Mouse (Mus musculus) kidney, embryonic 15.5 days (tissue): ENCODE results near the gene Abca6. TPM values are rescaled to one million over a fixed set of nuclear protein-coding genes. Genes with fewer than 3 reads are reported as not detected.

ENCODE experiments used
- ATAC-seq: fragments of 200-750 bp; cut with Nextera tagmentation; replicated peaks from 2 replicates; pipeline ENCODE4 v1.8.0; 2017; ENCODE audit warnings: moderate TSS enrichment; ENCODE audit not compliant: low FRiP score
- H3K27ac ChIP-seq: fragments of 300-500 bp; sonication (generic); 2 replicates; pipeline ENCODE4 v1.5.1; 2015; ENCODE audit warnings: mild to moderate bottlenecking, inconsistent platforms
- H3K27me3 ChIP-seq: fragments of 300-500 bp; sonication (generic); 2 replicates; pipeline ENCODE4 v1.6.1; 2015; ENCODE audit warnings: inconsistent platforms
- H3K36me3 ChIP-seq: fragments of 300-500 bp; sonication (generic); 2 replicates; pipeline ENCODE4 v1.6.1; 2015; ENCODE audit warnings: inconsistent platforms
- H3K4me1 ChIP-seq: fragments of 300-500 bp; sonication (generic); 2 replicates; pipeline ENCODE4 v1.6.1; 2015; ENCODE audit warnings: inconsistent platforms
- H3K4me2 ChIP-seq: fragments of 300-500 bp; sonication (generic); 2 replicates; pipeline ENCODE4 v1.6.1; 2015; ENCODE audit warnings: moderate library complexity, mild to moderate bottlenecking, inconsistent platforms
- H3K4me3 ChIP-seq: fragments of 300-500 bp; sonication (generic); replicated peaks from 2 replicates; pipeline ENCODE4 v1.5.1; 2015; ENCODE audit warnings: mild to moderate bottlenecking, inconsistent platforms
- H3K9ac ChIP-seq: fragments of 300-500 bp; sonication (generic); 2 replicates; pipeline ENCODE4 v1.6.1; 2015; ENCODE audit warnings: mild to moderate bottlenecking, inconsistent platforms
- H3K9me3 ChIP-seq: fragments of 300-500 bp; sonication (generic); replicated peaks from 2 replicates; pipeline ENCODE4 v1.6.1; 2016; ENCODE audit warnings: inconsistent platforms
- WGBS: fragments of 180-500 bp; shearing (Covaris S2); methylation state at CpG from one replicate; pipeline ENCODE4 v1.1.7; 2015; ENCODE audit warnings: mixed read lengths; 5-methylcytosine and 5-hydroxymethylcytosine counted together
- polyA plus RNA-seq: library from polyadenylated mRNA; unstranded; fragments of >200 nt; fragmentation: Nextera tagmentation; extraction: Ambion mirVana; gene quantifications from 2 replicates; pipeline ENCODE4 v1.2.1, GENCODE M21; 2015

Gene Abca6
- polyA plus RNA-seq, 1 experiment from 2014 or later, result 0.60 TPM

DNA sequence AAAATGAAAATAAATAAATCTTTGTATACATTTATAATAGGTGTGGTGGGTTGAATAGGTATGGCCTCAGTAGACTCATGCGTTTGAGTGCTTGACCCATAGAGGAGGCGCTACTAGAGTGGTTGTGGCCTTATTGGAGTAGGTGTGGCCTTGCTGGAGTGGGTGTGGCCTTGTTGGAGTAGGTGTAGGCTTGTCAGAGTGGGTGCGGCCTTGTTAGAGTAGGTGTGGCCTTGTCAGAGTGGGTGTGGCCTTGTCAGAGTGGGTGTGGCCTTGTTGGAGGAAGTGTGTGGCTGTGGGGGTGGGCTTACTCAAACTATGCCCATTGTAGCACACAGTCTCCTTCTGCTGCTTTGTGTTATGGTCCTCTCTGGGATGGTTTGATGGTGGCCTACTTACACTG, 80.4 kb downstream of the Abca6 start:
- no peak for ATAC-seq
- no peak overlapping the region for H3K27ac ChIP-seq
- 99% methylated on average over 3 of the region's 3 CpGs for WGBS
- H3K9me3 ChIP-seq, result no peaks in the 10 kb centered on the region
- no peaks in the 10 kb centered on the region for H3K27me3 ChIP-seq
- no peaks in the 10 kb centered on the region for H3K36me3 ChIP-seq
- no peak overlapping the region for H3K9ac ChIP-seq
- H3K4me3 ChIP-seq, result no peak overlapping the region
- H3K4me2 ChIP-seq, result no peak overlapping the region
- H3K4me1 ChIP-seq, result no peaks in the 10 kb centered on the region

GRCm38 (mm10) chr11:110167459-110168251, 83.9 kb downstream of the Abca6 start, which contains the start of gene Abca9:
Gene Abca9, minus strand, starts transcription at chr11:110168196.
- H3K4me2 ChIP-seq, result no peak within 1 kb of the TSS; the same call in 1 of the 2 replicates
- ATAC-seq, result no peak

GRCm38 (mm10) chr11:110165822-110166221, 85.8 kb downstream of the Abca6 start:
- 51% methylated on average over 3 of the region's 3 CpGs for WGBS
- H3K4me3 ChIP-seq, result no peak overlapping the region
- no peaks in the 10 kb centered on the region for H3K27me3 ChIP-seq
- no peaks in the 10 kb centered on the region for H3K36me3 ChIP-seq
- no peak overlapping the region for H3K9ac ChIP-seq
- H3K9me3 ChIP-seq, result no peaks in the 10 kb centered on the region
- H3K4me1 ChIP-seq, result no peaks in the 10 kb centered on the region
- no peak overlapping the region for H3K4me2 ChIP-seq
- no peak overlapping the region for H3K27ac ChIP-seq
- no peak for ATAC-seq

More at GRCm38 (mm10) chr11:110167459-110168251, 83.9 kb downstream of the Abca6 start, which contains the start of gene Abca9:
- Histone ChIP-seq H3K4me3 (no peak within 1 kb of the TSS), H3K27ac (0 out of 2 replicates have a peak within 1 kb of the TSS, but pooled peaks have one; percentile 0), H3K36me3 (no peaks in the 10 kb centered on the region), H3K27me3 (no peaks in the 10 kb centered on the region), H3K9ac (no peak within 1 kb of the TSS), H3K9me3 (no peaks in the 10 kb centered on the region), H3K4me1 (no peaks in the 10 kb centered on the region)
- 54% methylated on average over 12 of the region's 12 CpGs for WGBS

DNA sequence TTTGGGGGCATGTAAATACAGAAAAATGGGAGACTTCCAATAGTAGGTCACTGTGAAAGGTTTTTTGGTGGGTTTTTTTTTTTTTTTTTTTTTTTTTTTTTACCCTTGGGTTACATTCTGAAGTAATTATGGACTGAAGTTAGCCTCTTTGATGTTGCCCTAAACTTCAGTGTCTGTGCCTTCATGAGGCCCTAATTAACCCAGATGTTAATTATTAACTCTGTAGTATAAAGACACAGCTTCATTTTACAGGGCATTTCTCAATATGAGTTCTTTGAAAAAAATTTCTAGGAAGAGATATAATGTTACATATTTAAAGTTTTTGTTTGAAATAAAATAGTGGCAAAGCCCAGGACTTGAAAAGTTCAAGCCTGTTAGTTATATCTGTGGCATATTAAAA, 86.2 kb downstream of the Abca6 start:
- H3K36me3 ChIP-seq, result no peaks in the 10 kb centered on the region
- no peak overlapping the region for H3K4me2 ChIP-seq
- H3K4me1 ChIP-seq, result no peaks in the 10 kb centered on the region
- H3K27me3 ChIP-seq, result no peaks in the 10 kb centered on the region
- no peak overlapping the region for H3K4me3 ChIP-seq
- H3K27ac ChIP-seq, result no peak overlapping the region
- no peaks in the 10 kb centered on the region for H3K9me3 ChIP-seq
- no peak overlapping the region for H3K9ac ChIP-seq
- ATAC-seq, result no peak

- ATAC-seq, result no peak
- Histone ChIP-seq H3K27me3 (no peaks in the 10 kb centered on the region), H3K9me3 (no peaks in the 10 kb centered on the region), H3K4me2 (no peak overlapping the region), H3K27ac (no peak overlapping the region), H3K4me1 (no peaks in the 10 kb centered on the region), H3K4me3 (no peak overlapping the region), H3K36me3 (no peaks in the 10 kb centered on the region), H3K9ac (no peak overlapping the region)
- 64% methylated on average over 6 of the region's 6 CpGs for WGBS
Measured at GRCm38 (mm10) chr11:110157059-110157458, 94.5 kb downstream of the Abca6 start.

GRCm38 (mm10) chr11:110155985-110156384, 95.6 kb downstream of the Abca6 start:
- H3K4me2 ChIP-seq, result no peak overlapping the region
- ATAC-seq, result no peak
- H3K4me1 ChIP-seq, result no peaks in the 10 kb centered on the region
- H3K36me3 ChIP-seq, result no peaks in the 10 kb centered on the region
- no peaks in the 10 kb centered on the region for H3K27me3 ChIP-seq
- no peak overlapping the region for H3K27ac ChIP-seq
- H3K9me3 ChIP-seq, result no peaks in the 10 kb centered on the region
- H3K9ac ChIP-seq, result no peak overlapping the region
- 95% methylated on average over 11 of the region's 11 CpGs for WGBS
- H3K4me3 ChIP-seq, result no peak overlapping the region

DNA sequence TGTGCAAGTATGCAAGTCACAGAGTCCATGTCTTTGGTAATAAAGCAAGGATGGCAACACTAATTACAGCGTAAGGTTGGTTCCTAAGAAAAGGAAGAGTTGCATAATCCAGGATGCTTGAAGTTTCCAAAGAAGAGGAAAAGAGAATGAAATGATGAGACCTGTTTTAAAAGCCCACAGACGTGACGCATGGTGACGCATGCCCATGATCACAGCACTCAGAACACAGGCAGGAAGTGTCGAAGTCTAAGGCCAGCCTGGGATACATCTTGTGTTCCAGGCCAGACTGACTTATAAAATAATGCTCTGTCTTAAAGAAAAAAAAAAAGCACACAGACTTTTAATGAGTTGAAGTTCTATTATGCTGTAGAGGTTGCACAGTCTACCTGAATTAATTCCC, 103.9 kb downstream of the Abca6 start:
- WGBS, result 94% methylated on average over 5 of the region's 5 CpGs
- Histone ChIP-seq H3K27me3 (no peaks in the 10 kb centered on the region), H3K4me3 (no peak overlapping the region), H3K9ac (no peak overlapping the region), H3K4me1 (no peaks in the 10 kb centered on the region), H3K9me3 (no peaks in the 10 kb centered on the region), H3K4me2 (no peak overlapping the region), H3K27ac (no peak overlapping the region), H3K36me3 (no peaks in the 10 kb centered on the region)
- ATAC-seq, result no peak

- Histone ChIP-seq H3K27me3 (no peaks in the 10 kb centered on the region), H3K36me3 (no peaks in the 10 kb centered on the region), H3K4me2 (no peak overlapping the region), H3K27ac (no peak overlapping the region), H3K9me3 (no peaks in the 10 kb centered on the region), H3K9ac (no peak overlapping the region), H3K4me1 (no peaks in the 10 kb centered on the region), H3K4me3 (no peak overlapping the region)
- 79% methylated on average over 11 of the region's 11 CpGs for WGBS
- ATAC-seq, result no peak
Measured at GRCm38 (mm10) chr11:110145421-110145820, 106.2 kb downstream of the Abca6 start.

DNA sequence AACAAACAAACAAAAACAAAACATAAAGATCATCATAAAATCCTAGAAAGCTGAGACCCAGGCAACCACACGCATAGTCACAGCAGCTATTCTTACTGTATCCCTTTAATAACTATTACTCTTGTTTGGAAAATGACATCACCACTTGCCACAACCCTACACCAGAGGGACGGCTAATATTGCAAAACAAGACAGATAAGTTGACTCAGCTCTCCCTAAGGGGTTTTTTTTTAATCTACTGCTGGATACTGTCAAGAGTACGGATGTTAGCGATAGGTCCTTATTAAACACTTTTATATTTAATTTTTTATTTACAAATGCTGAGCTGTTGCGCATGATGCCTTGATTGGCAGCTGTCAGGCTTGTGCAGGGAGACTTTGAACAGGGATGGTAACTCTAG, 120.8 kb downstream of the Abca6 start:
- Histone ChIP-seq H3K27ac (no peak overlapping the region), H3K27me3 (no peaks in the 10 kb centered on the region), H3K9me3 (no peaks in the 10 kb centered on the region), H3K36me3 (no peaks in the 10 kb centered on the region), H3K4me1 (no peaks in the 10 kb centered on the region), H3K9ac (no peak overlapping the region), H3K4me2 (no peak overlapping the region), H3K4me3 (no peak overlapping the region)
- WGBS, result 77% methylated on average over 5 of the region's 5 CpGs
- ATAC-seq, result no peak

Other genes with a start within 250 kb of the Abca6 start
- gene Abca8a, start 155.8 kb downstream of the Abca6 start, polyA plus RNA-seq, result 0.30 and 0.85 TPM in 2 replicates
- 1.4 and 1.5 TPM in 2 replicates for gene Abca9, start 83.6 kb downstream of the Abca6 start, polyA plus RNA-seq
- gene Abca5, start 85.9 kb upstream of the Abca6 start, polyA plus RNA-seq, result 3.3 and 3.8 TPM in 2 replicates
- 21.9 and 22.9 TPM in 2 replicates for gene Map2k6, start 147.3 kb upstream of the Abca6 start, polyA plus RNA-seq